7 mouse cellular contexts compared by ENCODE assay signal in genomic region chr15:98093121-98094011, GRCm38 (mm10). TPM values are rescaled to one million over a fixed set of nuclear protein-coding genes. Genes with fewer than 3 reads are reported as not detected.
A peak's percentile ranks its signal among the peaks of the same experiment; 100 is the strongest.
DNase-seq lines count a peak whose midpoint lies in the region; ATAC-seq lines count a peak whose summit lies in the region.

Gene Senp1 (minus strand): TSS chr15:98093744.

- peak; percentile 88 for DNase-seq in adrenal gland, adult 8-10 months
- peak; percentile 93 for DNase-seq in embryo, embryonic 9.5 days (ENCODE audit: extremely low spot score)
- no peak for DNase-seq in gonadal fat pad, adult 2 months (ENCODE audit: low read depth)
- DNase-seq in kidney, adult 11 months: peak; percentile 89
- peak; percentile 93 for DNase-seq in limb, embryonic 10.5 days (ENCODE audit: low spot score)
- DNase-seq in spleen, adult 12 weeks (ENCODE audit: low spot score): peak; percentile 82

- H3K27me3 ChIP-seq in limb, embryonic 10.5 days (ENCODE audit: low read depth, poor library complexity, severe bottlenecking): no peaks in the 10 kb centered on the region
- H3K27me3 ChIP-seq in midbrain, embryonic 13.5 days: no peaks in the 10 kb centered on the region

- WGBS in limb, embryonic 10.5 days: 1% methylated on average over 58 of the region's 58 CpGs
- under 1% methylated on average over 52 of the region's 58 CpGs for WGBS in midbrain, embryonic 13.5 days

- peak within 1 kb of the TSS; percentile 98 for H3K27ac ChIP-seq in limb, embryonic 10.5 days
- peak within 1 kb of the TSS; percentile 93 for H3K27ac ChIP-seq in midbrain, embryonic 13.5 days

- H3K4me1 ChIP-seq in limb, embryonic 10.5 days: peaks cover 22% of the 10 kb centered on the region
- peaks cover 22% of the 10 kb centered on the region for H3K4me1 ChIP-seq in midbrain, embryonic 13.5 days (replicated peaks)

- peak within 1 kb of the TSS; percentile 66 for H3K4me2 ChIP-seq in midbrain, embryonic 13.5 days (replicated peaks)

- ATAC-seq in midbrain, embryonic 13.5 days: peak; percentile 91

- peak within 1 kb of the TSS; percentile 96 for H3K4me3 ChIP-seq in limb, embryonic 10.5 days
- H3K4me3 ChIP-seq in midbrain, embryonic 13.5 days (replicated peaks): peak within 1 kb of the TSS; percentile 95

- H3K36me3 ChIP-seq in limb, embryonic 10.5 days: peaks cover 14% of the 10 kb centered on the region
- H3K36me3 ChIP-seq in midbrain, embryonic 13.5 days: peaks cover 4% of the 10 kb centered on the region; the same call in 1 of the 2 replicates

- no peaks in the 10 kb centered on the region for H3K9me3 ChIP-seq in limb, embryonic 10.5 days (replicated peaks)
- H3K9me3 ChIP-seq in midbrain, embryonic 13.5 days: no peaks in the 10 kb centered on the region

- peak within 1 kb of the TSS; percentile 93 for H3K9ac ChIP-seq in midbrain, embryonic 13.5 days (replicated peaks)

RNA-seq across cellular contexts. Expression of gene Senp1, which starts in this region (rescaled TPM):
- 10 to 100 TPM; 17.8 to 24.9 (median 20.1) TPM for total RNA-seq in adrenal gland, adult 8-10 months (2022)
- polyA plus RNA-seq in gonadal fat pad, adult 2 months (2012; rRNA removed): 10.8 and 13.5 TPM in 2 replicates
- 46.8 and 51.6 TPM in 2 replicates for polyA plus RNA-seq in limb, embryonic 10.5 days (2016; fragmentation: Nextera tagmentation; extraction: Ambion mirVana)
- polyA plus RNA-seq in midbrain, embryonic 13.5 days (2015; fragmentation: Nextera tagmentation; extraction: Ambion mirVana): 27.6 and 31.1 TPM in 2 replicates
